Mouse (Mus musculus) liver, postnatal 0 days (tissue): ENCODE measurements around the gene Ppef2.
"Not testable (repeated sequence)": the region's sequence is repeated elsewhere in the genome, so short reads cannot be mapped to it uniquely, and the experiment has no call there.

Experiments used
- CTCF ChIP-seq: sonication (generic); IDR thresholded peaks from 2 replicates; pipeline ENCODE4 v1.5.1; 2016; ENCODE audit warnings: antibody characterized with exemption, low read depth
- EP300 ChIP-seq: IDR thresholded peaks from 2 replicates; pipeline ENCODE4 v1.6.1; 2016; ENCODE audit warnings: antibody characterized with exemption, low read depth, mild to moderate bottlenecking

GRCm38 (mm10) chr5:92195716-92196115, 60.4 kb downstream of the Ppef2 start:
- peak; percentile 67 for TF ChIP-seq CTCF
- not testable (repeated sequence) for TF ChIP-seq EP300
